Mouse (Mus musculus) intestine, embryonic 14.5 days (tissue): ENCODE measurements at regions not wholly inside any gene's neighbourhood (a gene's known extent, or its start where the extent isn't known, plus 50 kb on each side); places are given as distances from the start of the nearest gene placed in this dataset.

Source experiments
- ATAC-seq: fragments of 200-750 bp; cut with Nextera tagmentation; replicated peaks from 2 replicates; pipeline ENCODE4 v1.8.0; 2017; ENCODE audit warnings: low read depth, moderate number of reproducible peaks, moderate TSS enrichment, moderate library complexity; ENCODE audit not compliant: low FRiP score, low TSS enrichment
- DNase-seq: peaks from one replicate; pipeline ENCODE4 v3.0.0-alpha.2; 2018; ENCODE audit warnings: low spot score
- H3K27ac ChIP-seq: fragments of 300-500 bp; sonication (generic); 2 replicates; pipeline ENCODE4 v1.5.1; 2014; ENCODE audit warnings: low read depth, mild to moderate bottlenecking, control low read depth
- H3K27me3 ChIP-seq: fragments of 300-500 bp; sonication (generic); replicated peaks from 2 replicates; pipeline ENCODE4 v1.6.1; 2014; ENCODE audit warnings: low read length, control low read depth; ENCODE audit not compliant: control insufficient read depth, insufficient read depth
- H3K36me3 ChIP-seq: fragments of 300-500 bp; sonication (generic); 2 replicates; pipeline ENCODE4 v1.6.1; 2014; ENCODE audit warnings: low read length, control low read depth; ENCODE audit not compliant: control insufficient read depth, insufficient read depth
- H3K4me1 ChIP-seq: fragments of 300-500 bp; sonication (generic); replicated peaks from 2 replicates; pipeline ENCODE4 v1.6.1; 2014; ENCODE audit warnings: low read length, control low read depth, mixed read lengths; ENCODE audit not compliant: control insufficient read depth, insufficient read depth
- H3K4me2 ChIP-seq: fragments of 300-500 bp; sonication (generic); 2 replicates; pipeline ENCODE4 v1.6.1; 2014; ENCODE audit warnings: low read length
- H3K4me3 ChIP-seq: fragments of 300-500 bp; sonication (generic); 2 replicates; pipeline ENCODE4 v1.5.1; 2014; ENCODE audit warnings: low read depth, low read length, control low read depth, mixed read lengths
- H3K9ac ChIP-seq: fragments of 300-500 bp; sonication (generic); 2 replicates; pipeline ENCODE4 v1.6.1; 2014; ENCODE audit warnings: mild to moderate bottlenecking, low read length
- H3K9me3 ChIP-seq: fragments of 300-500 bp; sonication (generic); 2 replicates; pipeline ENCODE4 v1.6.1; 2016; ENCODE audit warnings: low read length, control low read depth; ENCODE audit not compliant: control insufficient read depth
- WGBS: fragments of 180-500 bp; shearing (Covaris S2); extraction: QIAGEN DNeasy Blood & Tissue Kit; methylation state at CpG from one replicate; pipeline ENCODE4 v1.1.7; 2014; 5-methylcytosine and 5-hydroxymethylcytosine counted together

- H3K27ac ChIP-seq, result no peak overlapping the region
- H3K4me2 ChIP-seq, result no peak overlapping the region
- no peak overlapping the region for H3K9ac ChIP-seq
- DNase-seq (no peak), ATAC-seq (no peak)
- H3K36me3 ChIP-seq, result no peaks in the 10 kb centered on the region
- 77% methylated on average over 2 of the region's 2 CpGs for WGBS
- no peaks in the 10 kb centered on the region for H3K4me1 ChIP-seq
- H3K27me3 ChIP-seq, result no peaks in the 10 kb centered on the region
- H3K9me3 ChIP-seq, result no peaks in the 10 kb centered on the region
- H3K4me3 ChIP-seq, result no peak overlapping the region
Measured at GRCm38 (mm10) chr2:178660071-178660470, 229.7 kb downstream of the Cdh26 start.

GRCm38 (mm10) chr2:178662396-178662795 lies 232.1 kb downstream of the Cdh26 start:
- 0 out of 2 replicates have a peak, but pooled peaks have one; percentile 41 for ATAC-seq

DNA sequence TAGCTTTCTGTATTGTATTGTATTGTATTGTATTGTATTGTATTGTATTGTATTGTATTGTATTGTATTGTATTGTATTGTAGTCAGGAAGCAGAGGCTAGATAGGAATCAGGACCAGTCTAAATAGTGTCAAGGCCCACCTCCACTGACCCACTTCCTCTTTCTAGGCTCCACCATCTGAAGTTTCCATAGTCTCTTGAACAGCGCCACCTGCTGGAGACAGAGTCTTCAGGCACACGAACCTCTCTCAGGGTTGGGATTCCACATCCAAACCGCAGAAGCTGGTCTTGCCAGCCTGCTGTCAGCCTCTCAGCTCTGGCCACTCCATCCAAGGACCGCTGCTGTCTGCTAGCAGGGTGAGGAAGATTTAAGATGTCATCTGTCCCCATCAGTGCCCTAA lies 234.6 kb downstream of the Cdh26 start:
- Histone ChIP-seq H3K27ac (no peak overlapping the region), H3K4me1 (no peaks in the 10 kb centered on the region), H3K36me3 (no peaks in the 10 kb centered on the region), H3K27me3 (no peaks in the 10 kb centered on the region), H3K9me3 (no peaks in the 10 kb centered on the region), H3K9ac (no peak overlapping the region), H3K4me2 (no peak overlapping the region), H3K4me3 (no peak overlapping the region)
- WGBS, result 8% methylated on average over 4 of the region's 4 CpGs
- DNase-seq, result peak; percentile 84
- no peak for ATAC-seq

More at GRCm38 (mm10) chr2:178662396-178662795, 232.1 kb downstream of the Cdh26 start:
- H3K27me3 ChIP-seq, result no peaks in the 10 kb centered on the region
- DNase-seq, result no peak
- no peaks in the 10 kb centered on the region for H3K9me3 ChIP-seq
- WGBS, result 64% methylated on average over 1 of the region's 1 CpGs
- no peaks in the 10 kb centered on the region for H3K36me3 ChIP-seq
- no peak overlapping the region for H3K27ac ChIP-seq
- no peak overlapping the region for H3K4me2 ChIP-seq
- H3K9ac ChIP-seq, result no peak overlapping the region
- no peaks in the 10 kb centered on the region for H3K4me1 ChIP-seq
- no peak overlapping the region for H3K4me3 ChIP-seq

- ATAC-seq (no peak), DNase-seq (no peak)
- Histone ChIP-seq H3K9ac (no peak overlapping the region), H3K4me2 (no peak overlapping the region), H3K36me3 (no peaks in the 10 kb centered on the region), H3K27me3 (no peaks in the 10 kb centered on the region), H3K9me3 (no peaks in the 10 kb centered on the region), H3K27ac (no peak overlapping the region), H3K4me1 (no peaks in the 10 kb centered on the region), H3K4me3 (no peak overlapping the region)
- 13% methylated on average over 2 of the region's 2 CpGs for WGBS
Measured at GRCm38 (mm10) chr2:178668451-178668850, 238.1 kb downstream of the Cdh26 start.

DNA sequence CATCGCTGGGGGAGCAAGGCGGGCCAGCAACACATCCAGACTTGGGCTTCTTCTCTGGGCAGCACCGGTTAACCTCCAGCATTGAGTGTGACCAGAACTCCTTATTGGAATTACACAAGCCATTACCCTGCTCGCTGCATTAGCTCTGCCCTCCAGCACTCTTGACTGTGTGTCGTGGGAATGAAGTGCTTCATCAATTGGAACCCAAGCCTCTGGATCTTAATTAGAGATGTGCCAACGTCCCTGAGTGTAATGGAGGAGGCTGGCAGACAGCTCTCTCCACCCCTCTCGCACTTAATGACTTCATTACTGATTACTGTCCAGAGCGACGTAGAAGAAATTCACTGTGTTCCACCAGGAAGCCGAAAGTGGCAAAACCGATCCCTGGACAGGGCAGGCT lies 240.6 kb downstream of the Cdh26 start:
- Histone ChIP-seq H3K9ac (no peak overlapping the region), H3K9me3 (no peaks in the 10 kb centered on the region), H3K4me1 (0 out of 2 replicates have a peak, but pooled peaks cover 5% of the 10 kb centered on the region), H3K4me2 (no peak overlapping the region), H3K4me3 (no peak overlapping the region), H3K27ac (no peak overlapping the region), H3K36me3 (no peaks in the 10 kb centered on the region), H3K27me3 (no peaks in the 10 kb centered on the region)
- 81% methylated on average over 11 of the region's 11 CpGs for WGBS
- DNase-seq (no peak), ATAC-seq (no peak)

DNA sequence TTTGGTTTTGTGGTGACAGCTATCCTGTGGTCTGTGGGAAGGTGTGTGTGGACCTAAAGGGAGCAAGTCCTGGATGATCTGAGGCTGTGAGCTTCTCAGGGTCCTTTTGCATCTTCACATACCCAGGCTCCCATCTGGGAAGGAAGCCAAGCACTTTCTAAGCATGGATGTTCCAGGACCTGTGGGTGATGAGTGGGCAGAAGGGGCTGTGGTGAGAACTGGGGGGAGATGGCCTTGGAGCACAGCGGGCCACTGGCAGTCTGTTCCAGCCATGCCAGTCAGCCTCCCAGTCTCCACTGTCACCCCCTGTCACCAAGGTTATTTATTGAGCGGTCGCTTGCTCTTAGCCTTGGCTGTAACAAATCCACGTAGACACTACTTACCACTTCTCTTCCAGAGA lies 243.3 kb downstream of the Cdh26 start:
- 0 out of 2 replicates have a peak, but pooled peaks cover 5% of the 10 kb centered on the region for H3K4me1 ChIP-seq
- no peak for ATAC-seq

DNA sequence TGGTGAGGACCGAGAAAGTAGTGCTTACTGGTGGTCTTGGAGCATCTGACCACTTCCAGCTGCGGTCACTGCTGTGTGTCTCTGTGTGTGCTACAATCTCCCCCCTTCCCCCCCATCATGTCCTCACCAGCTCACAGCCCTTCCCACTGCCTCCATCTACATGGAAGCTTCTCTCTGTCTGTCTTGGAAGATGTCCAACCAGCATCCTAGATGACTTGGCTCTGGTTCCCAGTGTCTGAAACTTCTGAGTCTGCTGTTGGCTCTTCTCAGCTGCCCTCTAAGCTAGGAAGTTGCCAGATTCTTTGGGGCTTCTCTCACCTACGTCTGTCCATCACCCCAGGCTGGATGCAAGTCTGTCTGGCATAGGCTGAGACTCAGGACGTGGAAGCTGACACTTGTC lies 244.3 kb downstream of the Cdh26 start:
- H3K27me3 ChIP-seq, result no peaks in the 10 kb centered on the region
- no peaks in the 10 kb centered on the region for H3K36me3 ChIP-seq
- H3K4me1 ChIP-seq, result 0 out of 2 replicates have a peak, but pooled peaks cover 5% of the 10 kb centered on the region
- no peaks in the 10 kb centered on the region for H3K9me3 ChIP-seq
- H3K9ac ChIP-seq, result no peak overlapping the region
- no peak overlapping the region for H3K27ac ChIP-seq
- DNase-seq (no peak), ATAC-seq (no peak)
- no peak overlapping the region for H3K4me2 ChIP-seq
- H3K4me3 ChIP-seq, result no peak overlapping the region
- 72% methylated on average over 4 of the region's 4 CpGs for whole genome bisulfite sequencing

More for the DNA sequence above, 243.3 kb downstream of the Cdh26 start:
- Histone ChIP-seq H3K9ac (no peak overlapping the region), H3K36me3 (no peaks in the 10 kb centered on the region), H3K27me3 (no peaks in the 10 kb centered on the region), H3K27ac (no peak overlapping the region), H3K4me2 (no peak overlapping the region), H3K4me3 (no peak overlapping the region), H3K9me3 (no peaks in the 10 kb centered on the region)
- WGBS, result 59% methylated on average over 4 of the region's 4 CpGs
- DNase-seq, result no peak

GRCm38 (mm10) chr2:178676970-178677369 lies 246.6 kb downstream of the Cdh26 start:
- Histone ChIP-seq H3K9me3 (no peaks in the 10 kb centered on the region), H3K36me3 (no peaks in the 10 kb centered on the region), H3K27ac (no peak overlapping the region), H3K4me3 (no peak overlapping the region), H3K9ac (no peak overlapping the region), H3K4me1 (0 out of 2 replicates have a peak, but pooled peaks cover 5% of the 10 kb centered on the region), H3K4me2 (no peak overlapping the region), H3K27me3 (no peaks in the 10 kb centered on the region)
- DNase-seq, result no peak
- 80% methylated on average over 10 of the region's 10 CpGs for WGBS
- ATAC-seq, result no peak

GRCm38 (mm10) chr2:178680368-178680767 lies 250.0 kb downstream of the Cdh26 start:
- no peak for ATAC-seq
- no peak overlapping the region for H3K4me2 ChIP-seq
- H3K4me3 ChIP-seq, result no peak overlapping the region
- no peaks in the 10 kb centered on the region for H3K4me1 ChIP-seq
- no peaks in the 10 kb centered on the region for H3K27me3 ChIP-seq
- H3K9me3 ChIP-seq, result no peaks in the 10 kb centered on the region
- WGBS, result 54% methylated on average over 3 of the region's 3 CpGs
- H3K36me3 ChIP-seq, result no peaks in the 10 kb centered on the region
- H3K27ac ChIP-seq, result no peak overlapping the region
- no peak overlapping the region for H3K9ac ChIP-seq
- no peak for DNase-seq
